Mouse (Mus musculus) liver, embryonic 16.5 days (tissue): ENCODE results near the gene Fat3. TPM values are rescaled to one million over a fixed set of nuclear protein-coding genes. Genes with fewer than 3 reads are reported as not detected.

Source experiments
- ATAC-seq: fragments of 200-750 bp; cut with Nextera tagmentation; 2 replicates; pipeline ENCODE4 v1.8.0; 2017; ENCODE audit warnings: low read depth, mild to moderate bottlenecking, moderate number of reproducible peaks, moderate library complexity
- H3K27ac ChIP-seq: fragments of 300-500 bp; sonication (generic); 2 replicates; pipeline ENCODE4 v1.5.1; 2014; ENCODE audit warnings: mild to moderate bottlenecking, low read length
- H3K27me3 ChIP-seq: fragments of 300-500 bp; sonication (generic); 2 replicates; pipeline ENCODE4 v1.6.1; 2014; ENCODE audit warnings: low read depth, low read length, mixed read lengths; ENCODE audit not compliant: control insufficient read depth, insufficient read depth
- H3K36me3 ChIP-seq: fragments of 300-500 bp; sonication (generic); 2 replicates; pipeline ENCODE4 v1.6.1; 2014; ENCODE audit warnings: mild to moderate bottlenecking; ENCODE audit not compliant: control insufficient read depth, insufficient read depth
- H3K4me1 ChIP-seq: fragments of 300-500 bp; sonication (generic); 2 replicates; pipeline ENCODE4 v1.6.1; 2014; ENCODE audit warnings: low read depth, low read length, mixed read lengths; ENCODE audit not compliant: control insufficient read depth
- H3K4me2 ChIP-seq: fragments of 300-500 bp; sonication (generic); 2 replicates; pipeline ENCODE4 v1.6.1; 2014; ENCODE audit warnings: low read depth, low read length, mixed read lengths
- H3K4me3 ChIP-seq: fragments of 300-500 bp; sonication (generic); 2 replicates; pipeline ENCODE4 v1.5.1; 2014; ENCODE audit warnings: low read depth, mild to moderate bottlenecking, low read length
- H3K9ac ChIP-seq: fragments of 300-500 bp; sonication (generic); 2 replicates; pipeline ENCODE4 v1.6.1; 2014; ENCODE audit warnings: low read depth, low read length
- H3K9me3 ChIP-seq: fragments of 300-500 bp; sonication (generic); replicated peaks from 2 replicates; pipeline ENCODE4 v1.6.1; 2016; ENCODE audit warnings: low read length; ENCODE audit not compliant: control insufficient read depth
- WGBS: fragments of 180-500 bp; shearing (Covaris S2); extraction: QIAGEN DNeasy Blood & Tissue Kit; methylation state at CpG from one replicate; pipeline ENCODE4 v1.1.7; 2014; ENCODE audit not compliant: insufficient replicate concordance; 5-methylcytosine and 5-hydroxymethylcytosine counted together
- polyA plus RNA-seq: library from polyadenylated mRNA; unstranded; fragments of >200 nt; fragmentation: Nextera tagmentation; extraction: Ambion mirVana; gene quantifications from 2 replicates; pipeline ENCODE4 v1.2.1, GENCODE M21; 2015

Fat3 gene
- polyA plus RNA-seq, 1 experiment from 2014 or later: 0.06 TPM

DNA sequence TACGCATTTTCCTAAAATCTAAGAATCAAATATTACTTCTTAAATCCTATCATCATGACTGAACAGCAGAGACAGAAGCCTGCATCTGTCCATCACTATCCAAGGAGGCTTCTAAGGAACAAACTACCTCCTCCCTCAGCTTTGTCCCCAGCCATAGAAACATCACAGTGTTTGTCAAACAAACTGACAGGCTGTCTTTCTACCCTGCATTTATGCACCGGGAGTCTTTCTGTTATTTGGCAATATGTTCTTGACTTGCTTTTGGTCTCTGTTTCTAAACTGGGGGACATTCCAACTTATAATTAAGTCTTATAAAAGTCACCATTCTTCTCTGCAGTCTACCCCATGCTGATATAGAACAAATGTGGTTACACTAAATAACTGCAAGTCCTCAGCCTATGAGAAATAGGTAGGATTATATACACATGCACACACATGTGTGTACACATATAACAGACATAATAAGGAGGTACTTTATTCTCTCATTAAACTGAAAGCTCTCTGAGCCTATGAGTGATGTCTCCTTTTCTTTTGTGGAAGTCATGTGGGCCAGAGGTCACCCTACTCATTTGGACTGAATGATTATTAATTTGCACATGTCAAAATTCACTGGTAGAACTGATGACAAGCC is 244.4 kb downstream of the Fat3 start:
- no peaks in the 10 kb centered on the region for H3K27me3 ChIP-seq
- H3K9me3 ChIP-seq: no peaks in the 10 kb centered on the region
- H3K4me2 ChIP-seq: no peak overlapping the region
- no peak for ATAC-seq
- no peak overlapping the region for H3K9ac ChIP-seq
- H3K4me1 ChIP-seq: no peaks in the 10 kb centered on the region
- 61% methylated on average over 2 of the region's 2 CpGs for WGBS
- H3K4me3 ChIP-seq: no peak overlapping the region
- no peak overlapping the region for H3K27ac ChIP-seq
- H3K36me3 ChIP-seq: no peaks in the 10 kb centered on the region

DNA sequence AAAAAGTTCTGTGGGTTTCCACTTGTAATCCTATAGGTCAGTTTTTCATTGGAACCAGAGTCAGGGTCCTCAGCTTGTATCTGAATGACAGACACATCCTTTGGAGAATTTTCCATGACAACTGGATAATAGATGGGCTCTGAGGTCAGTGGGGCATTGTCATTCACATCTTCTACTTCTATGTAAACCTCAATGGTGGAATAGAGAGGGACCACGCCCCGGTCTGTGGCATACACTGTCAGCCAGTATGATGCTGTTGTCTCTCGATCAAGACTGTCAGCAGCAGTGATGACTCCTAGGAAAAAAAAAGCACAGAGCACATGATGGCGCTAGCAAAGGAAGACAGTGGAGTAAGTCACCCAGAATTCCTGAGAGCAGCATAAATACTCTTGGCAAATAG is 254.3 kb downstream of the Fat3 start:
- H3K4me1 ChIP-seq: no peaks in the 10 kb centered on the region
- H3K36me3 ChIP-seq: no peaks in the 10 kb centered on the region
- ATAC-seq: no peak
- no peak overlapping the region for H3K27ac ChIP-seq
- no peak overlapping the region for H3K4me3 ChIP-seq
- H3K4me2 ChIP-seq: no peak overlapping the region
- no peak overlapping the region for H3K9ac ChIP-seq
- no peaks in the 10 kb centered on the region for H3K27me3 ChIP-seq
- 57% methylated on average over 4 of the region's 4 CpGs for WGBS
- no peaks in the 10 kb centered on the region for H3K9me3 ChIP-seq

DNA sequence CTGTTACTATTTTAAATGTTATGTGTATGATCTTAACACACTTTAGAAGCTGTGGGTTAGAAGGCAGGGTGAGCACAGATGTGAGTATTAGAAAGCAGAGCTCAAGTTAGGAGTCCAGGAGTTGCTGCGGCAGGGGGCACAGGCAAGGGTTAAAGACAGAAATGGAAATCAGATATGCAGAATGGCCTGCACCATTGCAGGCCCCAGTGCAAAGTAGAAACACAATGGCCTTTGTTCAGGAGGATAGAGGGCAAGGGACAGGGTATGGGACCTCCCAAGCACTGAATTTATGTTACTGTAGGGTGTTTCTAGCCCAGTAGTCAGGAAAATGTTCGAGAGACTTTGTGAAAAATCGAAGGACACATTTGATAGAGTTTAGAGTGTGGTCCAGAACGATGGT is 269.5 kb downstream of the Fat3 start:
- H3K27ac ChIP-seq: no peak overlapping the region
- no peak overlapping the region for H3K4me3 ChIP-seq
- ATAC-seq: no peak
- no peaks in the 10 kb centered on the region for H3K27me3 ChIP-seq
- H3K4me2 ChIP-seq: no peak overlapping the region
- no peak overlapping the region for H3K9ac ChIP-seq
- WGBS: 54% methylated on average over 4 of the region's 4 CpGs
- H3K36me3 ChIP-seq: no peaks in the 10 kb centered on the region
- no peaks in the 10 kb centered on the region for H3K9me3 ChIP-seq
- peaks cover 2% of the 10 kb centered on the region; the same call in 1 of the 2 replicates for H3K4me1 ChIP-seq

DNA sequence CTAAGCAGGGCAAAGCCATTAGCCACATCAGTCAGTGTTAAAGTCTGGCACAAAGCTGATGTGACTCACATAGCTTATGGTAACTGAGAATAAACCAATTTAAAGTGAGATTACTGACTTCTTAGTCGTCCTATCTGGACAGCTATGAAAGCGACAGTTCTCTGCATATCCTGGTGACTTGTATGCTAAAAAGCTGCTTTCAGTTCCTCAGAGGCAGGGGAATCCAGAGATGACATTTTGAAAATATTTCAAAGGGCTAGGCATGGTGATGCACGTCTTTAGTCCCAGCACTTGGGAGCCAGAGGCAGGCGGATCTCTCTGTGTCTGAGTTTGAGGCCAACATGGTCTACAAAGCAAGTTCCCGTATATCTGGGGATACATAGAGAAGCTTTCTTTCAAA is 272.2 kb downstream of the Fat3 start:
- no peak for ATAC-seq
- Histone ChIP-seq H3K4me3 (no peak overlapping the region), H3K36me3 (no peaks in the 10 kb centered on the region), H3K4me2 (no peak overlapping the region), H3K27me3 (no peaks in the 10 kb centered on the region), H3K27ac (no peak overlapping the region), H3K4me1 (peaks cover 2% of the 10 kb centered on the region; the same call in 1 of the 2 replicates), H3K9ac (no peak overlapping the region), H3K9me3 (no peaks in the 10 kb centered on the region)
- WGBS: 60% methylated on average over 5 of the region's 5 CpGs

DNA sequence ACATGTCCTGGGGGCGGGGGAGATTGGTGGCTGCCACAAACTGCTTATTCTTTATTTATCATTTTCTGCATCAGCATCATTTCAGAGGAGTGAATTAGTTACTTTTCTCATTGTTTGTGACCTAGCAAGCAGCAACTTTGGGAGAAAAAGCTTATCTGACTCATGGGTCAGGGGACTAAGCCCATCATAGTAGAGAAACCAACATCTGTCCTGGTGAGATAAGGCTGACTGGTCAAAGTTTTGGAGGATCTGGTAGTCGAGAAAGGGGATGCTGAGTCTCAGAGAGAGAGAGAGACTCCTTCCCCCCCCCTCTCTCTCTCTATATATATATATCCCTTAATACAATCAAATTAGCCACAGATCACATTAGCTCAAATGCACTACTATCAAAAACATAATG is 273.7 kb downstream of the Fat3 start:
- ATAC-seq: peak; percentile 70
- H3K27me3 ChIP-seq: no peaks in the 10 kb centered on the region
- H3K4me3 ChIP-seq: no peak overlapping the region
- no peak overlapping the region for H3K4me2 ChIP-seq
- H3K27ac ChIP-seq: no peak overlapping the region
- peaks cover 2% of the 10 kb centered on the region; the same call in 1 of the 2 replicates for H3K4me1 ChIP-seq
- no peak overlapping the region for H3K9ac ChIP-seq
- 18% methylated on average over 2 of the region's 2 CpGs for WGBS
- no peaks in the 10 kb centered on the region for H3K36me3 ChIP-seq
- H3K9me3 ChIP-seq: no peaks in the 10 kb centered on the region

DNA sequence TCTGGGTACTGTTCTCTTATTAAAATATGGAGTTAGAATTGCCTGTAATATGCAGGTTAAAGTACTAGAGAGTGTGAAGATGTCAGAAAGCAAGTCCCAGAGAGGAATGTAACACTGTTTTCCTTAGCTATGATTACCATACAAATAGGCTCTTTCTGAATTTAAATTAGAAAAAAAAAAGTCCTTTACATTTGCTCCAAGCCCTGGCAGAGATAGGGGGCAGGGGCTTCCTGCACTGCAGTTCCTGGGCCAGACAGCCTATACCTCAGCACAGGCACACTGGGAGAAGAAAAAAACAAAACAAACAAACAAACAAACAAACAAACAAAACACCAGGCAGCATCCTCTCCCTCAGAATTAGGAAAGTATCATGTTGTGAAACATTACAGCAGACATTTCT is 274.5 kb downstream of the Fat3 start:
- no peaks in the 10 kb centered on the region for H3K9me3 ChIP-seq
- H3K4me2 ChIP-seq: no peak overlapping the region
- H3K4me3 ChIP-seq: no peak overlapping the region
- H3K4me1 ChIP-seq: peaks cover 2% of the 10 kb centered on the region; the same call in 1 of the 2 replicates
- no peak for ATAC-seq
- no peaks in the 10 kb centered on the region for H3K27me3 ChIP-seq
- no peak overlapping the region for H3K27ac ChIP-seq
- no peaks in the 10 kb centered on the region for H3K36me3 ChIP-seq
- H3K9ac ChIP-seq: no peak overlapping the region

DNA sequence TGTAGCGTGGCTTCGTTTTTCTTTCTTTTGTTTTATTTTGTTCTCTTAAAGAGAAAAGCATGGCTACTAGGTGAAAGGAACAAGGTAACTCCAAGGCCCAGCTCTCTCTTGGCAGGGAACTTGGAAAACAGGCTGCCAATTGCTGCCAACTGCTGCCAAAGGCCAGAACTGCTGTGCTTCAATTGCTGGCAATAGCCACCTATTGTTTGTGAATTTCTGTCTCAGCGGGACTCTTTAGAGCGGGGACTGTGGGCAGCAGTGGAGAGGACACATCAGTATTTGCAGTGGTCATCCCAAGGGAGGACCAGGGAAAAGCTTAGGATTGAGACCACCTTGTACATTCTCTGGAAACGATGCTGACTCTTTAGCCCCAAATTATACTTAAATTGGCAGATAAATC is 279.2 kb downstream of the Fat3 start:
- no peak overlapping the region for H3K27ac ChIP-seq
- H3K27me3 ChIP-seq: no peaks in the 10 kb centered on the region
- no peaks in the 10 kb centered on the region for H3K4me1 ChIP-seq
- no peak overlapping the region for H3K9ac ChIP-seq
- no peak for ATAC-seq
- H3K9me3 ChIP-seq: no peaks in the 10 kb centered on the region
- WGBS: 62% methylated on average over 5 of the region's 5 CpGs
- no peak overlapping the region for H3K4me3 ChIP-seq
- no peak overlapping the region for H3K4me2 ChIP-seq
- no peaks in the 10 kb centered on the region for H3K36me3 ChIP-seq

DNA sequence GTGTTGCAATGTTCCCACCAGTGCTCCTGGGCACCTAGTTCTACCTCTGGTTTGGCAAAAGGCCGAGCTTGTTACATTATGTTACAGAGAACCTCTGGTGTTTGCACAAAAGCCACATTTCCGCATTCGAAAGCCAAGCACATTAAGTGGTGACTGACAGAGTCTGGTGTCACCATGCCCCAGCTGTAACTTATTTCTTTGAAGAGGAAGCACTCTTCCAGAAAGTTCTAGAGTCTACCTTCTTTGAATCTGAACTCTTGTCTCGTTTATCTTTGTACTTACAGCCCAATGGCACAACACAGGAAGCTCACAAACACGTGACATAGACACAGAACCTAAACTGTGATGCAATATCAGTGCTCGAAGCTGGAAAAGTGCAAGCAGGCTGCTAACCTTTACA is 284.9 kb downstream of the Fat3 start:
- Histone ChIP-seq H3K27me3 (no peaks in the 10 kb centered on the region), H3K36me3 (no peaks in the 10 kb centered on the region), H3K27ac (peak overlapping the region; percentile 77), H3K4me3 (no peak overlapping the region), H3K9me3 (no peaks in the 10 kb centered on the region), H3K9ac (no peak overlapping the region), H3K4me2 (no peak overlapping the region), H3K4me1 (peaks cover 29% of the 10 kb centered on the region)
- ATAC-seq: peak; percentile 10; the same call in 1 of the 2 replicates
- WGBS: 14% methylated on average over 6 of the region's 6 CpGs

DNA sequence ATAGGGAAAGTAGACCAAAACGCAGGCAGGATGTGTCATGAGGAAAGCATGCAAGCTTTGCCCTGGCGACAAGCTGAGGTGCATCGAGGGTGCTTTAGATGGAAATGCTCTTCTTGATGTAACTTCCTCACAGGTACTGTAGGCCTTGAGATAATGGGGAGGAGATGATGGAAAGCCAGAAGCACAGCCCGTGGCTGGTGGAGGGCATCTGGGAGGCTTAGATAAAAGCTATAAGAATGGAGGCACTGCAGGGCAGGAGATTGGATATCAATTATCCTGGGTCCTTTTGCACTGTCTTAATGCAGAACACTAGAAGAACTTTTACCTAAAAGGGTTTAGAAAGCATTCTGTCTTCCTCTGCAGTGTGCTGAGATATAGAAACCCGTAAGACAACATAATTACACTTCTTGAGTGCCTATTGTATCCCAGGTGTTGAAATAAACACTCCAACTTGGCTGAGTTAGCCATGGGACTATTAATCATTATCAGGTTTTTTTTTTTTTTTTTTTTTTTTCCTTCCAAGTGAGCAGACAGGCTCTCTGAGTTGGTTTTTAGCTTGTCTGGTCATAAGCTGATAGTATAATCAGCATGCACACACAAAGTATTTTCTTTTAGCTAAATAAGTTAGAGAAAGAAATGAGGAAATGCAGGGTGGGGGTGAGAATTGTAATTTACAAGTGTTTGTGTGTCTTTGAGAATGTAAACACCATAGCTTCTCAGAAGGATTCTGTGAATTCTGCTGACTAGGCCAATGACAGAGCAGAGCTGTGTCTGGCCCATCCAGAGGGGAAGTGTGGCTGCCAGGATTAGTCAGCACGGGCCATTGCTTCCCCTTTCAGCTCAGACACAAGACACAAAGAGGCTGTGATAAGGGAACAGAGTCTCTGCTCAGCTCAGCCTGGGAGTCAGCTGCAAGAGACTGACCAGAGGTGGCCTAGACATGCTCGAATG is 286.1 kb downstream of the Fat3 start:
- H3K27me3 ChIP-seq: no peaks in the 10 kb centered on the region
- no peaks in the 10 kb centered on the region for H3K9me3 ChIP-seq
- peak; percentile 87 for ATAC-seq
- H3K4me2 ChIP-seq: peak overlapping the region; percentile 7; the same call in 1 of the 2 replicates
- no peak overlapping the region for H3K4me3 ChIP-seq
- H3K36me3 ChIP-seq: no peaks in the 10 kb centered on the region
- peaks cover 29% of the 10 kb centered on the region for H3K4me1 ChIP-seq
- 11% methylated on average over 7 of the region's 7 CpGs for WGBS
- no peak overlapping the region for H3K9ac ChIP-seq
- peak overlapping the region; percentile 77 for H3K27ac ChIP-seq
